Mouse (Mus musculus): ENCODE measurements around the gene Phf21a.

Phf21a gene

DNA sequence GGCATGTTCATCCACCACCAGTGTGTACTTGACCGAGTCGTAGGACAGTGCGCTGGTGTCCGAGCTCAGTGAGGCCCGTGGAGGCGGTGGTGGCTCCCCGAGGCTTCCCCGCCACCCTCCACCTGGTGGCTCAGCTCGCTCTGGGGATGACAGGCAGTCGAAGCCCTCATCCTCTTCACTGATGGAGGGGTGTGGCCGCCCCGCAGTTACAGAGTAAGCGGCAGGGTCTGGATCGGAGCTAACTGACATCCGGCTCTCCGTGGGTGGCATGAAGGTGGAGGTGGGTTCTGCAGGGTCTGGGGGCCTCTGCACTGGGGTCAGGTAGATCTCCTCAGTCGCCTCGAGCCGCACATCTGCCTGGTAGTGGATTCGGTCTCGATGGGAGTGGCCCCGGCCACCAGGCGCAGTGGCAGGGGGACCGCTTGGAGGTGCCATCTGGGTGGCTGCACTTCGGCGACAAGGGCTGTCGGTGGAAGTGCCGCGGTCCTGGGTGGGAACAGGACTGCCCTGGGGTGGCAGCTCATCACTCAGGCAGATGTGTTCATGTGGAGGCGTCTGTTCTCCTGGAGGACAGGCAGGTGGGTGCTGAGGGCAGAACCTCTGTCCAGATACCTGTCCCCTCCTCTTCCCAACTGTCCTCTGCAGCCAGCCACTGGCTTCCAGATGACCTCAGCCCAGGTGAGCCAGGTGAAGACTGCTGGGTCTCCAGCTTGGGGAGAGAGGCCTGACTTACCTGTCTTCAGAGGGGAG, 294.1 kb downstream of the Phf21a start:
- peak in 1 of 2 experiments; percentile 36 for DNase-seq

DNA sequence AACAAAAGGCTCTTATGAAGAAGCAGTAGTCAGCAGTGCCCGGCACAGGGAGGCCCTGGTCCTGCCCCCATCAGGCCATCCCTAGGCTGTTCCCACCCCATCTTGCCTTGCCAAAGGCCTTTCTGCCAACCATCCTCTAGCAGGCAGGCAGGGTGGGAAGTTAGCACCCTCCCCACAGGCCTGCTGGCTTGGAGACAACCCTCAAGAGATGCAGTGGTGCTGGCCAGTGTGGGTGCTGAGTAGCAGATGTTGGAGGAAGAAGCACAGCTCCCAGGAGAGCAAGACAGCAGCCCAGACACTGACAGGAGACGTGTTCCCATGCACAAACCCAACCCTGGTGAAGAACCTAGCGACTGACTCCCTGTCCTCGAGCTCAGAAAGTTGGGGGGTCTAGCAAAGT, 294.7 kb downstream of the Phf21a start:
- DNase-seq: peak in 1 of 2 experiments; percentile 46

DNA sequence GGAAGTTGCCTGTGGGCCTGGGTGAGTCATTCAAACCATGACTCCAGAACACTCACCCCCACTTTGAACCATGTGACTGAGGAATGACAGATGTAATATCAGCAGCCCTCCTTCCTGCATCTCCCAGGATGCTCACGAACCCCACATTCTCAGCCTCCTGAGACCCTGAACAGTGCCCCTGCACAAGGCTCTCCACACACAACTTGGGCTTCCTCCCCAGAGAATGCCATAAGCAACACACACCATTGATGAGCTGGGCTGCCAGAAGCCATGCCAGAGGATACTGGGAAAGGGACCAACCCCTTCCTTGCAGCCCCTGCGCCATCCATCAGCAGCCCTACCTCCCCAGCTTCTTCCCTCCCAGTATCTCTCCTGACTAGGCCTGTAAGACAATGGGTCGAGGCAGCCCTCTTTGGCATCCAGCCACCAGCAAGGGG, 295.2 kb downstream of the Phf21a start:
- DNase-seq: peak in 1 of 2 experiments; percentile 51

DNA sequence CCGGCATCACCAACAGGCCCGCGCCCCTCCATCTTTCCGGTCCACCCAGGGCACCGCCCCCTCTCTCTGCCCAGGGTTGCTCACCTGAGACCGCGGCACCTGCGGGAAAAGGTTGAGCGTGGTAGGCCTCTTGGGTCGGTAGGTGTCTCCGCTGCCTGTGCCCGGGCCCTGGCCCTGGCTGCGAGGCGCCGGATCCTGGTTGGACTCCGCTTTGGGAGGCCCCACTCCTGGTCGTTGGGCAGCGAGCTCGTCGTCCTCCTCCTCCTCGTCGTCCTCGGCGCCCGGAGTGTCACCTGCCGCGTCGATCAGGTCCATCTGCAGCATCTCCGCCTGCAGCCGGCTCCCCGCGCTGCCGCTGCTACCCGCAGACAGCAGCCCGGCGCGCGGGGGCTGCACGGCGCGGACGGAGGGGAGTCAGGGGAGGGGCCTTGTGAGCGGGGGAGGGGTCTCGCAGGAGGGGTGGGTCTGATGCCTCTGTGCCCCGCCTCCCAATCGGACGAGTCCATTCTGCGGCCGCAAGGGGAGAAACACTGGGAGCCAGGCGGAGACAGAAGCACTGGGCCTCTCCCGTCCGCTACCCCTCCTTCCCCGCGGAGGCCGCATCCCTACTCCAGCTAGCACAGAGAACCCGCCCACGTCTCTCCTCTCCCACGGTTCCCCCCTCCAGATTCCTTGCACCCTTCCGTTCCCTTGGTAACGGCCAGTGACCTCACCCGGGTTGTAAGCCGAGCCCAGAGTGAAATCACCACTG, 296.1 kb downstream of the Phf21a start:
- DNase-seq: peak; percentile 83 to 90

DNA sequence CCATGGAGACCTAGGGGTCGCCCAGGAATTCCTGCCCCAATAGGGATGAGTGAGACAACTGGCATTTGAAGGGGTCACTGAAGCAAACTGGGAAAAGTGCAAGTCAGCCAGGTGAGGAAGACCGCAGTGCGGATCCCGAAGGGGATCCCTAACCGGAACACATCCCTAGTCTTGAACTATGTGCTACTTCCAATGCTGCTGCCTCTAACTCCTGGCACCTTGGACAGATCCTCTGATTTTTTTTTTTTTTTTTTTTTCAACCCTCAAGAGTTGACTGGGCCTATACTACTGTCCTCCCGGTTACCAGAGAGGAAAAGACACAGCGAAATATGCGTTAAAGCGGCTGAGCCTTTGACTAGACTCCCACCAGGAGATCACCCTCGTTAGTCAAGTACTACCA, 296.7 kb downstream of the Phf21a start:
- DNase-seq: no peak

DNA sequence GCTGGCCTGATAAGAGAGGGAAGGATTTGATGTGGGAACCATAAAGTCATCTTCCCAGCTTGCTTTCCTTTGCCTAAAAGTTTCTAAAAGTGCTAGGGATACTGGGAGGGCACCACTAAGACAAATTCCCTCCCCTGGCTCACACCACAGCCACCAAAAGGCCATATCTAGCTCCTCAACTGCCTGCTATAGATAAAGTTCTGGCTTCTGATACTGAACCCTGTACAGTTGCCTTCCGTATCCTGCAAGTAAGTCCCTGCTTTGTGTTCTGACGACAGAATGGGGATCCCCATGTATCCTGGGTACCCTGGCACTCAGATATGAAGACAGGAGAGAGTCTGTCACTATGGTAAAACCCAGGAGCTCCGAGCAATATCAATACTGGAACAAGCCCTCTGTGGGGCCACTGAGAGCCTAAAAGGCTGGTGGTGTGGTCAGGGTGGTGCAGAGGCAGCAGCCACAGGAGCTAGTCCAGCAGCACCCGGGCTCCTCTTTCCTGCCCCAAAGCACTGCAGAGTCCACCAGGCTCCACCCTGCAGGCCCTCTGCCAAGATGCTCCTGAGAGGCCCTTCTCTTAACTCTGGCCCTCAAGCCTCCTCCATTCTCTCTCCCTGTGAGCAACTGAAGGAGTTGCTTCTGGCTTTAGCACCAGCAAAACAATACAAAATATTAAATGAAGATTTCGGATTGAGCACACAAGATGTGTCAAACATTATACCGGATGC, 297.5 kb downstream of the Phf21a start:
- peak; percentile 68 to 78 for DNase-seq

DNA sequence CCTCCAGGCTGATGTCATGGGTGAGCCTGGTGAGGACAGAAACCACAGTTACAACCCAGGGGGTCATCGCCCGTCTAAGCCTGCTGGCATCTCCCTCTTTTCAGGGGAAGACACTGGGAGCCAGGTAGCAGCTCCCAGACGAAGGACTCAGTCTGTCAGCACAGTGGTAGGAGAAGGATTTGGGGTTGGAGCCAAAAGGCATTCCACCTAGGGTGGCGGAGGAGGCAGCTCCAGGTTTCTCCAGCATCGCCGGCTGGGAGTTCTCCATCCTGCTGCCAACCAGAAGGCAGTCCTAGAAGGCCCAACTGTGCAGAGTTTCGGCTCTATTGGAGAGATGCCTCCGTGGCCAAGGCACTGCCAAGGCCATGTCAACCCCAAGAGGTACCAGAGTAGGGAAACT, 298.2 kb downstream of the Phf21a start:
- DNase-seq: peak; percentile 68 to 69

- no peak for DNase-seq
Observed at GRCm38 (mm10) chr2:92391703-92392317, 298.9 kb downstream of the Phf21a start.

DNA sequence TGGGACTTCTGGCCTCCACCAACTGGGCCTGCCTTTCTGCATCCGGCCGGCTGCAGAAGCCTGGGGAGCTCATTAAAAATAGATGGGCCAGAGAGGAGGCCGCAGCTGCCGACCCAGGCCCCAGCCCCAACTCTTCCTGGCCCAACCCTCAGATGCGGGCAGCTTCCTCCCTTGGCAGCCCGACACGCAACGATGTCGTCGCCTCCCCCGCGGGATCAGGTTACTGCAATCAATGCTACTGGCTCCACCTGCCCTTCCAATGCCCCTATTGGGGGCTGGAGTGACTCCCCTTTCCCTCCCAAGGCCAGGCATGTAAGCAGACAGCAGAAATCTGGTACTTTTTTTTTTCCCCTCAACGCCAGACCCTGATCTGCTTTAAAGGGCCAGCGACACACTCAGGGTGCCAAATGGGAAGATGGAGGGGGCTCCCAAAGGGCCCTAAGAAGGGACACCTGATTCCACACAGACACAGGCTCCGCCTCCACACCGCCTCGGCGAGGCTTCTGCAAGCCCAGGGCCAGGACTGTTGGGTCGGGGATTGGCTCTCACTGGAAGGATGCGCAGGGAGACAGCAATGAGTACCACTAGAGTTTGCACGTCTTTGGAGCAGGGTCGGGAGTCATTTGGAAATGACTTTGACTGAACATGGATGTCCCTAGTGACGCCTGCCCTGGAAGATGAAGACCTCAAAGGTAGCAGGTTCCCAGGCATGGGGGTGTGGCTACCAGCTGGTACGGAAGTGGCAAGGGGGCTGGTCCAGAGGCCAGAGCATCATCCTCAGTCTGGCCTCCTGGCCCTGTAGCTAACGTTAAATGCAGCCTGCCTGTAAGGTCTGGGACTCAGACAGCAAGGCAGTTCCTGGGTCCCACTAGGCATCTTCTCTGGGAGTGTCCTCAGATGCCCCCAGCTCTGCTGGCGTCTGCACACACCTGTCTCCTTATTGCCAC, 299.7 kb downstream of the Phf21a start:
- peak; percentile 61 to 66 for DNase-seq

- DNase-seq: no peak
Observed at GRCm38 (mm10) chr2:92395535-92395934, 302.6 kb downstream of the Phf21a start.

DNA sequence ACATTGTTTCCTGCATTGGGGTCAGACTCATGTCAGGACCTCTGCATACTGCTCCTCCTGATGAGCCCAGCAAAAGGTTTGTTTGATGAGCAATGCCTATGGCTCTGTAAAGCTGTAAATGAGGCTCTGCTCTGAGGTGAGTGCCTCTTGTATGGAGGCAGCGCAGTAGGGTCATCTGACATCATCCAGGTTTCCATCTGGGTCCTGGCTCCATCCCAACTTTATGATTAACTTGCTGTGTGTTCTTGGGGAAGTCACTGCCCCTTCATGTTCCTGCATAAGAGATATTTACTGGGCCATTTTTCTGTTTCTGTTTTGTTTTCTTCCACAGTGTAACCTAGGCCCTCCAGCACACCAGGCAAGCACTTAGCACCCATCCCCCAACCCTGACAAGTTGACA, 304.5 kb downstream of the Phf21a start:
- DNase-seq: peak in 1 of 2 experiments; percentile 44

DNA sequence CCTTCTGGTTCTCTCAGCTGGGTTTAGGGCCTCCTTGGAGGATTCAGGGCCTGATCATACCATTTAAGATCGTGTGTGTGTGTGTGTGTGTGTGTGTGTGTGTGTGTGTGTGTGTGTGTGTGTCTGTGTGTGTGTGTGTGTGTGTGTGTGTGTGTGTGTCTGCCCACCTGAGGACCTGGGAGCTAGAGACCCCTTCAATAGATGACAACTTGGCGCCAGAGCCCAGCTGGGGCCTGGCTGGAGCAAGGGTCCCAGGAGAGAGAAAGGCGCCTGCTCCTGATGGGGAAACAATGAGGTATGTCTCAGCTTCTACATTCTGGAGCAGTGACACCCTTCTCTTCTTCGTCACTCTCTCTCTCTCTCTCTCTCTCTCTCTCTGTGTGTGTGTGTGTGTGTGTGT, 307.0 kb downstream of the Phf21a start:
- peak in 1 of 2 experiments; percentile 45 for DNase-seq

- peak; percentile 68 to 73 for DNase-seq
Observed at GRCm38 (mm10) chr2:92400682-92401081, 307.8 kb downstream of the Phf21a start.

DNA sequence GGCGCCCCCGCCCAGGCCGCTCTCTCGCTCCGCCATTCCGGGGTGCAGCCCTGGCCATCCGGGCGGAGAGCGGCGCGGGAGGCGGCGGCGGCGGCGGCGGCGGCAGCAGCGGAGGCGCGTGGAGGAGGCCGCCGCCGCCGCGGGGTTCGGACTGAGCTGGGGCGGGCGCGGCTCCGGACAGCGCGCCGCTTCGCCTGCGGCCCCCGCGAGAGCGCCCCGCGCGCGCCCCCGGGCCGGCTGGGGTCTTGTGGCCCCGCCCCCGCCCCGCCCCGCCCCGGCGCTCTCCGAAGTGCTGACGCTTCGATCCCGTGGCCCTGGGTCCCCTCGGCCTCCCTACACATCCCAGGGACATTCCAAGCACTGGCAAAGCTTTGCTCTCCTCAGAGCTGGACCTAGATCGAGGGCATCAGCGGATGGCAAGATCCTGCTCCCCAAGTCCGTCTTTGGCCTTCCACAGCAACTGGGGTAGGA, 308.2 kb downstream of the Phf21a start, which contains the start of gene Mapk8ip1:
Mapk8ip1 (minus strand) TSS at position 173 of the 471 bp plus-strand sequence.
- peak; percentile 80 to 83 for DNase-seq

DNA sequence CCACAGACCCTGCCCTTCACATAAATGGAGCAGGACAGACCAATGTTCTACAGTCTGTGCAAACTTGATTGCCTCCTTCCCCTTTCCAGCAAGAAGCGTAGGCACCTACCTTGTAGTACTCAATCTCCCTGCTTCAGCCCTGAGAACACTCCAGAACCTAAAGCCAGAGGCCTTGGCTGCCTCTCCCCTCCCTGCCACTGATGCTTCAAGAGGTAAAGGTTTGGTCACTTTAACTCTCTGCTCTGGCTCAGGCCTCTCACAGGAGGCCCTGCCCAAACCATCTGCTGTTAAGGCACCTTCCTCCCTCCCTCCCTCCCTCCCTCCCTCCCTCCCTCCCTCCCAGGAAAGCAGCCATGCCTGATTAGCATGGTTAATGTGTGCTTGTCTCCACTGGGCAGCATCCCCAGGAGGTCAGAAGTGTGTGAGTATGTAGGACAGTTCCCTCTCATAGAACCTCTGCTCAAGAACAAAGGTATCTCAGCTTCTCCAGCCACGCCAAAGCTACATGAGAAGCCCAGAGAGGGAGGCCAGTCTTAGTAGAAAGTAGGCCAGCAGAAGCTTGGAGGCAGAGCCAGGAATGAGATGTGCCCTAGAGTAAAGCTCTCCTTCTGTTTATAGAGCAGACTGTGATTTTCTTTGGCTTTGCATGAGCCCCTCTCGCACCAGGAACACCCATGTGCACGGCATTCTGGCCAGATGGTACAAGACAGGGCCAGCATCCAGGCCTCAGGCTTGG, 309.8 kb downstream of the Phf21a start:
- DNase-seq: peak; percentile 85 to 89

GRCm38 (mm10) chr2:92403776-92404319, 310.9 kb downstream of the Phf21a start:
- DNase-seq: peak in 1 of 2 experiments; percentile 43

DNA sequence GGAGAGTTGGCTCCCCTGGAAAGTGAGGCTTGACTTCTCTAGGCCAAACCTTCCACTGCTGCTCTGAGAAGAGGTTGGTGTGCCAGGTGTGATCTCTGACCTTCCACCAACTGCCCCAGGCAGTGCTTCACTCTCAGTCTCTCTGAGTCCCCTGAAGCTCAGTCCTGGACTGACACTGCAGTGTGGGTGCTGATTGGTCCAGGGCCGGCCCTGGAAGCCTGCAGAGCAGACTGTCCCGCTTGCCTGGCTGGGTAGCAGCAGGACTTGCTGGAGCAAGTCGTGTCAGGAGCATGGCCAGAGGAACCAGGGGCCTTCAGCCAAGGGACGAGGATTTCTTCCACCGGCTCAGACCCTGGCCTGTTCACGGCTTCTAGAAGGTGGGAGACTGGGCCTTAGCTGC, 311.8 kb downstream of the Phf21a start:
- DNase-seq: peak; percentile 58

- DNase-seq: peak; percentile 48 to 55
Observed at GRCm38 (mm10) chr2:92405687-92406086, 312.8 kb downstream of the Phf21a start.

GRCm38 (mm10) chr2:92408309-92409045, 315.6 kb downstream of the Phf21a start:
- DNase-seq: no peak

GRCm38 (mm10) chr2:92411705-92412104, 318.8 kb downstream of the Phf21a start:
- DNase-seq: peak; percentile 83 to 88

Data from cerebellum, postnatal 25 days (tissue).